Comparison of ENCODE assay signal across 9 mouse cellular contexts in genomic region chr12:73448388-73448965, GRCm38 (mm10).
DNase-seq lines count a peak whose midpoint lies in the region; ATAC-seq lines count a peak whose summit lies in the region.
"Had no signal": no experiment of that assay in that cellular context is flagged by ENCODE, and none has a peak within 500 bp of the region (broad histone marks: within the 10 kb centered on the region; RNA-seq: fewer than 3 reads in every experiment).

No protein-coding gene starts in this region.

- 0 out of 2 replicates have a peak overlapping the region, but pooled peaks have one; percentile 12 for H3K4me3 ChIP-seq in lung, embryonic 15.5 days
- H3K4me3 ChIP-seq in kidney, embryonic 16.5 days (ENCODE audit: low read length), result no peak overlapping the region
- H3K4me3 ChIP-seq in stomach, embryonic 15.5 days (replicated peaks), result peak overlapping the region; percentile 3; the same call in 1 of the 2 replicates
- H3K4me3 ChIP-seq in forebrain, embryonic 14.5 days (ENCODE audit: low read depth, low read length), result no peak overlapping the region
- H3K4me3 ChIP-seq in hindbrain, embryonic 14.5 days (replicated peaks; ENCODE audit: low read length), result no peak overlapping the region

- peak overlapping the region; percentile 45 for H3K4me2 ChIP-seq in lung, embryonic 15.5 days
- H3K4me2 ChIP-seq in kidney, embryonic 16.5 days (replicated peaks; ENCODE audit: low read depth, low read length), result peak overlapping the region; percentile 22
- peak overlapping the region; percentile 53 for H3K4me2 ChIP-seq in stomach, embryonic 15.5 days
- H3K4me2 ChIP-seq in forebrain, embryonic 14.5 days (ENCODE audit: low read length), result no peak overlapping the region
- H3K4me2 ChIP-seq in hindbrain, embryonic 14.5 days (replicated peaks), result no peak overlapping the region

- no peak for ATAC-seq in lung, embryonic 15.5 days (ENCODE audit: borderline replicate concordance, extremely low read depth, low FRiP score, low TSS enrichment)
- ATAC-seq in kidney, embryonic 16.5 days (ENCODE audit: low FRiP score, low TSS enrichment), result no peak
- no peak for ATAC-seq in stomach, embryonic 15.5 days (ENCODE audit: insufficient read depth, low FRiP score, low read depth)
- ATAC-seq in forebrain, embryonic 14.5 days, result no peak
- ATAC-seq in hindbrain, embryonic 14.5 days (ENCODE audit: low FRiP score), result no peak

- H3K27ac ChIP-seq in lung, embryonic 15.5 days, result no peak overlapping the region
- H3K27ac ChIP-seq in kidney, embryonic 16.5 days (ENCODE audit: low read length), result peak overlapping the region; percentile 83
- H3K27ac ChIP-seq in stomach, embryonic 15.5 days, result no peak overlapping the region; the same call in 1 of the 2 replicates
- H3K27ac ChIP-seq in forebrain, embryonic 14.5 days (ENCODE audit: low read depth, low read length), result no peak overlapping the region
- H3K27ac ChIP-seq in hindbrain, embryonic 14.5 days, result no peak overlapping the region

- 29% methylated on average over 10 of the region's 10 CpGs for WGBS in lung, embryonic 15.5 days
- 33% methylated on average over 10 of the region's 10 CpGs for WGBS in kidney, embryonic 16.5 days
- WGBS in stomach, embryonic 15.5 days, result 28% methylated on average over 10 of the region's 10 CpGs
- 67% methylated on average over 10 of the region's 10 CpGs for WGBS in forebrain, embryonic 14.5 days
- 35% methylated on average over 10 of the region's 10 CpGs for WGBS in hindbrain, embryonic 14.5 days

- no peaks in the 10 kb centered on the region for H3K9me3 ChIP-seq in lung, embryonic 15.5 days
- no peaks in the 10 kb centered on the region for H3K9me3 ChIP-seq in kidney, embryonic 16.5 days (ENCODE audit: low read length)
- no peaks in the 10 kb centered on the region for H3K9me3 ChIP-seq in stomach, embryonic 15.5 days
- no peaks in the 10 kb centered on the region for H3K9me3 ChIP-seq in forebrain, embryonic 14.5 days (replicated peaks; ENCODE audit: control insufficient read depth, low read length)
- no peaks in the 10 kb centered on the region for H3K9me3 ChIP-seq in hindbrain, embryonic 14.5 days (ENCODE audit: control insufficient read depth, low read length)

- no peaks in the 10 kb centered on the region for H3K36me3 ChIP-seq in lung, embryonic 15.5 days
- no peaks in the 10 kb centered on the region for H3K36me3 ChIP-seq in kidney, embryonic 16.5 days (ENCODE audit: insufficient read depth, low read length)
- no peaks in the 10 kb centered on the region for H3K36me3 ChIP-seq in stomach, embryonic 15.5 days
- no peaks in the 10 kb centered on the region for H3K36me3 ChIP-seq in forebrain, embryonic 14.5 days (ENCODE audit: control insufficient read depth, insufficient read depth, low read length)
- H3K36me3 ChIP-seq in hindbrain, embryonic 14.5 days (replicated peaks; ENCODE audit: control insufficient read depth, insufficient read depth), result no peaks in the 10 kb centered on the region

- peaks cover 5% of the 10 kb centered on the region; the same call in 1 of the 2 replicates for H3K4me1 ChIP-seq in lung, embryonic 15.5 days
- peaks cover 27% of the 10 kb centered on the region for H3K4me1 ChIP-seq in kidney, embryonic 16.5 days (ENCODE audit: insufficient read depth, low read length)
- H3K4me1 ChIP-seq in stomach, embryonic 15.5 days, result peaks cover 8% of the 10 kb centered on the region
- H3K4me1 ChIP-seq in forebrain, embryonic 14.5 days (ENCODE audit: control insufficient read depth, insufficient read depth, low read length), result no peaks in the 10 kb centered on the region
- no peaks in the 10 kb centered on the region for H3K4me1 ChIP-seq in hindbrain, embryonic 14.5 days (replicated peaks; ENCODE audit: control insufficient read depth, insufficient read depth, low read length)

- no peak overlapping the region for H3K9ac ChIP-seq in lung, embryonic 15.5 days
- 0 out of 2 replicates have a peak overlapping the region, but pooled peaks have one; percentile 6 for H3K9ac ChIP-seq in kidney, embryonic 16.5 days (replicated peaks; ENCODE audit: low read length)
- H3K9ac ChIP-seq in stomach, embryonic 15.5 days, result no peak overlapping the region
- no peak overlapping the region for H3K9ac ChIP-seq in forebrain, embryonic 14.5 days (ENCODE audit: low read length)
- no peak overlapping the region for H3K9ac ChIP-seq in hindbrain, embryonic 14.5 days

- no peaks in the 10 kb centered on the region for H3K27me3 ChIP-seq in lung, embryonic 15.5 days
- H3K27me3 ChIP-seq in kidney, embryonic 16.5 days (ENCODE audit: insufficient read depth, low read length), result no peaks in the 10 kb centered on the region
- no peaks in the 10 kb centered on the region for H3K27me3 ChIP-seq in stomach, embryonic 15.5 days (replicated peaks)
- no peaks in the 10 kb centered on the region for H3K27me3 ChIP-seq in forebrain, embryonic 14.5 days (replicated peaks; ENCODE audit: control insufficient read depth, insufficient read depth, low read length)
- no peaks in the 10 kb centered on the region; the same call in 1 of the 2 replicates for H3K27me3 ChIP-seq in hindbrain, embryonic 14.5 days (ENCODE audit: control insufficient read depth, insufficient read depth, low read length)

- no peak for DNase-seq in lung, postnatal 14 days
- DNase-seq in embryo, embryonic 11 days, result peak; percentile 47
- DNase-seq in adrenal gland, postnatal 36 days, result no peak
- no peak for DNase-seq in forebrain, embryonic 14.5 days (ENCODE audit: low spot score)
- no peak for DNase-seq in hindbrain, embryonic 14.5 days (ENCODE audit: low spot score)
- DNase-seq: cerebellum, postnatal 14 days had no signal

Comparison
In these comparisons a context has a peak if more than half of its experiments do, and no peak if none do; other contexts are left out.
1. H3K4me2 ChIP-seq: peak in lung, embryonic 15.5 days (single experiment), kidney, embryonic 16.5 days (single experiment) and stomach, embryonic 15.5 days (single experiment); none in forebrain, embryonic 14.5 days (single experiment) and hindbrain, embryonic 14.5 days (single experiment).
2. H3K4me3 ChIP-seq: peak in lung, embryonic 15.5 days (single experiment) and stomach, embryonic 15.5 days (single experiment); none in kidney, embryonic 16.5 days (single experiment), forebrain, embryonic 14.5 days (single experiment) and hindbrain, embryonic 14.5 days (single experiment).